Mouse (Mus musculus): Measurements from ENCODE around the gene Cyb5r1.

- TF ChIP-seq CTCF (IDR thresholded peaks at IDR 0.05; ENCODE audit: extremely low read depth, insufficient read depth, low read length) = no peak
- TF ChIP-seq POLR2A (IDR thresholded peaks at IDR 0.05; ENCODE audit: extremely low read depth, insufficient read depth, low read length) = no peak
These were observed 20.9 kb downstream of the Cyb5r1 start for GRCm38 (mm10) chr1:134426289-134426688.

Measured in cortical plate, adult 2 months (tissue).